Mouse (Mus musculus) kidney, adult 2 months (tissue): ENCODE data around the gene Ppm1l. TPM values are rescaled to one million over a fixed set of nuclear protein-coding genes. Genes with fewer than 3 reads are reported as not detected.
A peak's percentile ranks its signal among the peaks of the same experiment; 100 is the strongest.

Experiments used
- DNase-seq: peaks from one replicate; pipeline ENCODE4 v3.0.0; 2021
- H3K27ac ChIP-seq: fragments of 200-500 bp; 2 replicates; pipeline ENCODE4 v1.5.1; 2012; ENCODE audit warnings: low read depth, low read length, control low read depth, inconsistent platforms; ENCODE audit not compliant: insufficient read depth
- H3K27me3 ChIP-seq: fragments of 200-500 bp; replicated peaks from 2 replicates; pipeline ENCODE4 v1.6.1; 2012; ENCODE audit warnings: mild to moderate bottlenecking, moderate library complexity, low read length, inconsistent platforms; ENCODE audit not compliant: control insufficient read depth, insufficient read depth
- H3K36me3 ChIP-seq: fragments of 200-500 bp; 2 replicates; pipeline ENCODE4 v1.6.1; 2012; ENCODE audit warnings: mild to moderate bottlenecking, moderate library complexity, low read length, inconsistent platforms; ENCODE audit not compliant: control insufficient read depth, insufficient read depth
- H3K4me1 ChIP-seq: fragments of 200-500 bp; 2 replicates; pipeline ENCODE4 v1.6.1; 2011; ENCODE audit warnings: low read length; ENCODE audit not compliant: control insufficient read depth, insufficient read depth
- H3K4me3 ChIP-seq: fragments of 200-500 bp; 2 replicates; pipeline ENCODE4 v1.5.1; 2011; ENCODE audit warnings: mild to moderate bottlenecking, low read depth, low read length, control low read depth; ENCODE audit not compliant: insufficient read depth
- CTCF ChIP-seq: fragments of 200-500 bp; conservative IDR thresholded peaks from 2 replicates; pipeline ENCODE4 v1.5.1; 2011; ENCODE audit warnings: low read depth, mild to moderate bottlenecking, control low read depth, low read length, moderate library complexity, mixed read lengths; ENCODE audit not compliant: insufficient read depth, insufficient read length
- POLR2A ChIP-seq: fragments of 200-500 bp; IDR thresholded peaks from one replicate; pipeline ENCODE4 v1.6.1; 2011; ENCODE audit warnings: low read depth, low read length, control low read depth
- whole genome bisulfite sequencing: fragments of 180-500 bp; shearing (Covaris S2); methylation state at CpG from one replicate; pipeline ENCODE4 v1.1.7; 2018; 5-methylcytosine and 5-hydroxymethylcytosine counted together
- polyA plus RNA-seq: library from polyadenylated mRNA; depleted of rRNA; stranded (reverse); fragments of >200 nt; gene quantifications from 2 replicates; pipeline ENCODE4 v1.2.3, GENCODE M21; 2012

The Ppm1l gene
- polyA plus RNA-seq, 1 experiment = 4.0 TPM

DNA sequence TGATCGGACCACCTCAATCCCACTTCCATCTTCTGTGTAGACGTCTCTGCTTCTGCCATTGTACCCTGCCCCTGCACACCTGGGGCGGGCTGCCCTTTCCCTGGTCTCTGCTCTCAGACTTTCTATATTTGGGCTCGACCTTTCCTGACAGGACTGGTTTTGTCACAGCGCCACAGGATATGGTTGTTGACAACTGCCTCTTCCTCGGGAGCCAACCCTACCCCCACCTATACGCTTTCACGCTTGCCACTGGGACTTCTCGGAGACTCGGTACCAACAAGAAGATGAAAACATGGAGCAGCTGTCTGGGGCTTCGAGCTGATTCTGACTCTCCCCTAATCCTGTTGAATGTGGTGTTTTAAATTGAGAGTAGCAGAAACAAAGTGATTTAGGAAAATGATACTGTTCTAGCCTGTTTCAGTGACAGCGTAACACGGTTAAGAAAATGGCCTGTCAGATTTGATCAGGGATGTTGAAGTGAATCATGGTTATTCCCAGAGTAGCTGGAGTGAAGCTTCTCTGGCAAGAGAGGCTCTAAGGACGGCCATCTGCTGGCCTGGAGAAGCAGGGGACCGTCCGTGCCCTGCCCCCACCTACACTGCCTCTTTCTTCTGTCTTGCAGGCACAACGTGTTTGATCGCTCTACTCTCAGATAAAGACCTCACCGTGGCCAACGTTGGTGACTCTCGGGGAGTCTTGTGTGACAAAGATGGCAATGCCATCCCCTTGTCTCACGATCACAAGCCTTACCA is 232.2 kb downstream of the Ppm1l start:
- TF ChIP-seq CTCF (no peak), POLR2A (no peak)
- no peak overlapping the region for H3K4me3 ChIP-seq
- H3K4me1 ChIP-seq = no peaks in the 10 kb centered on the region
- DNase-seq = peak; percentile 23
- no peaks in the 10 kb centered on the region for H3K27me3 ChIP-seq
- H3K36me3 ChIP-seq = no peaks in the 10 kb centered on the region
- 76% methylated on average over 22 of the region's 22 CpGs for WGBS
- no peak overlapping the region for H3K27ac ChIP-seq

DNA sequence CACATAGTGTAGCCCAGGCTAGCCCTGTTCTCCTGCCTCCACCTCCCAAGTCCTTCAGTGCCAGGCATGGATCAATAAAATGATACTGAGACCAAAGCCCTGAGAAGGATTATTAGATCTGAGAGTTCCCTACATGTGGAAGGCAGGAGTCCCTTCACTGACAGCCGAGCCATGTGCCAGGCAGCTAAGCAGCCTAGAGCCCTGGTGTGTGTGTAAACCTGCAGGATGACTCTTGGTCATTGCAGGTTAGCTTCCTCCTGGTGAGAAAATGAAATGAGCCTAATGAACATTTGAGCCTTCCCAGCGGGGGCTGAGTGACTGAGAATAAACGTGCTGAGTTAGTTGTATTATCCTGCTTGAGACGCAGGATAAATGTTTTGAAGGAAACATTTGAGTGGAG is 232.9 kb downstream of the Ppm1l start:
- H3K36me3 ChIP-seq = no peaks in the 10 kb centered on the region
- DNase-seq = no peak
- H3K27me3 ChIP-seq = no peaks in the 10 kb centered on the region
- TF ChIP-seq POLR2A = no peak
- TF ChIP-seq CTCF = no peak
- no peak overlapping the region for H3K4me3 ChIP-seq
- no peak overlapping the region for H3K27ac ChIP-seq
- WGBS = 80% methylated on average over 4 of the region's 4 CpGs
- H3K4me1 ChIP-seq = no peaks in the 10 kb centered on the region

DNA sequence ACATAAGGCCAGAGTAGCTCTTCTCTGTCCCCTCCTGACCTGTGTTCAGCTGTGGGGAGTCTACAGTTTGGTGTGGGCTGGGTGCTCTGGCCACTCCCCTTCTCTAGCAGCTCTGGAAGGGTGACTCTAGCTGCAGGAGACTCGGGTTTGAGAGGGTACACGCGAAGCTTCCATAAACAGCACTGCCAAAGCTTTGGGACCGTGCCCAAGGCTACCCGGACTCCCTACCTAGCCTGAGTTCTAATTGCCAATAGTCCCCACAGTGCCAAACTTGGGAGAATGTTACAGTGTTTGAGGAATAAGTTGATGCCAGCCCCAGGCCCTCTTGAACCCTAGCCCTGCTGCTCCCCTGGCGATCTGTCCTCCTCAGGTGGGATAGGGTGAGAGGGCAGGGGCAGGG is 238.8 kb downstream of the Ppm1l start:
- WGBS = 68% methylated on average over 6 of the region's 6 CpGs
- H3K27ac ChIP-seq = no peak overlapping the region
- DNase-seq = no peak
- peaks cover 8% of the 10 kb centered on the region; the same call in 1 of the 2 replicates for H3K4me1 ChIP-seq
- TF ChIP-seq CTCF = no peak
- no peak for TF ChIP-seq POLR2A
- no peaks in the 10 kb centered on the region for H3K36me3 ChIP-seq
- H3K4me3 ChIP-seq = no peak overlapping the region
- H3K27me3 ChIP-seq = no peaks in the 10 kb centered on the region

DNA sequence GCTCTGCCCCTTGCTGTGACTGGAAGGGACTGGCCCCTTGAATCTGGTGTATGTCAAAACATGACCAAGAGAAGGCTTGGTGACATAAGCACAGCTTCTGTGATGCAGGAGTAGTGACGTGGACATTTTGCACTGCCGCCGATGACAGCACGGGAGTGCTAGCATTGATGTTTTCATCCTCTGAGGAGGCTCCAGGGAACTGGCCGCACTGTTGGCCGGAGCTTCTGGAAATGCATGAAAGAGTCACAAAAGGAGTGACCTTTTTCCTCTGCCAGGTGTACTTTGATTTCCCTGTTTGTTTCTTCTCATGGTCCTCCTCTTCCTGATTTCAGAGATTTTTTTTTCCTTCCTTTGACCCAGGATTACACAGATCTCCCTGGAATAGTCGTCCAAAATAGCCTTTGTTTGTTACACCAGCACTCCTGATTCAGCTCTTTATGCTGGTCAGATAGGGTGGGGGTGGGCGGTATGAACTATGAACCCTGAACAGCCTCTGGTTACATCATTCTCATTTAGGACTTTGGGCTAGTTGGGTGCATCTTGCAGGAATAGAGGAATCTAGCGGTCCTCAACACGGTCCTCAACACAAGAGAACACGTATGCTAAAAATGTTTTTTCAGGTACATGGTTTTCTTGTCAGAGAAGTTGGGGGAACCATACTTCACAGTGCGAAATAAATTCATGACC is 239.6 kb downstream of the Ppm1l start:
- DNase-seq = peak; percentile 82
- no peak overlapping the region for H3K4me3 ChIP-seq
- no peaks in the 10 kb centered on the region for H3K36me3 ChIP-seq
- peak overlapping the region; percentile 58; the same call in 1 of the 2 replicates for H3K27ac ChIP-seq
- TF ChIP-seq CTCF (no peak), POLR2A (no peak)
- peaks cover 8% of the 10 kb centered on the region; the same call in 1 of the 2 replicates for H3K4me1 ChIP-seq
- WGBS = 46% methylated on average over 12 of the region's 12 CpGs
- no peaks in the 10 kb centered on the region for H3K27me3 ChIP-seq

DNA sequence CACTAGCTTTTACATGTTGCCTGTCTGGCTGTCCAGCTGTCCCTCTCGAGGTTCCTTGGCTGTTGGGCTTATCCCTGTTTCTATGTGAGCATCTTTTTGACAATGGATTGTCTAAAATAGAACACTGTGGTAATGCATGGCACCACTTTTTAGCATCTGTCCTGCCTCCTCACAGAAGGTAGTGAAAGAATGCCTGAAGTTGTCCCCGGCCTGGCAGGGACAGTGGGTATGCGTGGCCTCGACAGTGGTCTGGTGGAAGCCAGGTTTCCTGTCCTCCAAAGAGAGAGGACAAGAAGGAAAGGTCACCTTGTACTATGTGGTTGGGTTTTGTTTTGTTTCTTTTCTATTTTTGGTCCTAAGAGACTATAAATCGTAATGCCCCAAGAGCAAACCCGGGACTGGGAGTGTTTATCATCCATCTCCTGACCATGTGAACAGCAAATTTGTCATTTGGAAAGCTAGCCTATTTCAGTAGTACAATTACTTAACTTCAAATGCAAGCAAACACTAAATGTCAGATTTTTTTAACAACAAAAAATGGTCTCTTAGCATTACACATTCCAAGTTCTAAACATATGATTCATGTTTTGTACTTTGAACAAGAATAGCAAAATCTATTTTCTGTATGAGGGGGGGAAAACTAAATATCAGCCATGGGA is 242.8 kb downstream of the Ppm1l start:
- TF ChIP-seq CTCF (no peak), POLR2A (no peak)
- DNase-seq = peak; percentile 63
- 53% methylated on average over 6 of the region's 6 CpGs for WGBS
- H3K4me3 ChIP-seq = no peak overlapping the region
- H3K4me1 ChIP-seq = peaks cover 8% of the 10 kb centered on the region; the same call in 1 of the 2 replicates
- H3K27me3 ChIP-seq = no peaks in the 10 kb centered on the region
- no peaks in the 10 kb centered on the region for H3K36me3 ChIP-seq
- peak overlapping the region; percentile 49 for H3K27ac ChIP-seq

DNA sequence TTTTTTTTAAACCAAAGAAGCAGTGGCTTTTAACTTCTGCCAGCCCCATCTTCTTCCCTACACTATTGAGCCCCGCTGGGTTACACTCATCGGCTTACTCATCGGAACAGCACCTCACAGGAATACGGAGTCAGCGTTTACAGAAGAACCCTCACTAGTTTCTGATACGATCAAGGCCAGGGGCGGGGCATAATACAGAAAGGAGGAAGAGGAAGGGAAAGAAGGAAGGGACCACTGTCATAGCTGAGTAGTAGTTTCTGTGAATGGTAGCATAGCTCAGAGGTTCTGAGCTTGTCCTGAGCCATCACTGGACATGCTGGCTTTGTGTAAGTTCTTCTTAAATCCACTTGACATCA is 243.3 kb downstream of the Ppm1l start:
- Histone ChIP-seq H3K36me3 (no peaks in the 10 kb centered on the region), H3K27me3 (no peaks in the 10 kb centered on the region), H3K4me3 (no peak overlapping the region), H3K4me1 (peaks cover 8% of the 10 kb centered on the region; the same call in 1 of the 2 replicates), H3K27ac (peak overlapping the region; percentile 49)
- no peak for DNase-seq
- WGBS = 57% methylated on average over 7 of the region's 7 CpGs
- TF ChIP-seq CTCF (no peak), POLR2A (no peak)

DNA sequence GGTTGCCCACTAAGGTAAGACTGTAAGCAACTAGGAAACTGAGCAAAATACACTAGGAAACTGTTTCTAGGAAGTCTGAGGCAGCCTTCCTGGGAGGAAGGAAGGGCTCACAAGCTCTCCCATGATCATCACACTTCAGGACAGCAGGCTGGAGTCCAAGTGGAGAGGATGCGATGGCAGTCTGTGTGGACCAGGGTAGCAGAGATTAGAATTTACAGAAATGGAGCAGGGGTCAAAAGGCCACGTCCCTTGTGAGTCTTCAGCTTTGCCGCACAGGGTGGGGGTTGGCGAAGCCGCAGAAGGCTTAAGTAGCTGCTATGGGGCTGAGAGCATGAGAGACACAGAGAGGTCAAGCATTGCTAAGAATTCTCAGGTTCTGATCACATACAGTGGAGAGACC is 245.0 kb downstream of the Ppm1l start:
- WGBS = 66% methylated on average over 5 of the region's 5 CpGs
- H3K4me3 ChIP-seq = no peak overlapping the region
- peak; percentile 67 for DNase-seq
- no peak overlapping the region for H3K27ac ChIP-seq
- H3K36me3 ChIP-seq = no peaks in the 10 kb centered on the region
- no peaks in the 10 kb centered on the region for H3K4me1 ChIP-seq
- H3K27me3 ChIP-seq = no peaks in the 10 kb centered on the region
- TF ChIP-seq POLR2A (no peak), CTCF (no peak)
